Mouse (Mus musculus) left cerebral cortex, adult 2 months (tissue): Measurements from ENCODE around the gene 1600002K03Rik. TPM values are rescaled to one million over a fixed set of nuclear protein-coding genes. Genes with fewer than 3 reads are reported as not detected.
A peak's percentile ranks its signal among the peaks of the same experiment; 100 is the strongest.

Experiments
- DNase-seq, 2 experiments: peaks; one replicate each; pipeline ENCODE4 v3.0.0; 2021 to 2022; ENCODE audit warnings: low spot score in 2 of 2, mixed read lengths in 1 of 2; ENCODE audit errors: extremely low spot score in 1 of 2
- H3K27ac ChIP-seq: fragments of 200-600 bp; 2 replicates; pipeline ENCODE4 v1.8.1; 2022
- H3K4me3 ChIP-seq: fragments of 200-600 bp; 2 replicates; pipeline ENCODE4 v1.8.1; 2022
- CTCF ChIP-seq: fragments of 200-600 bp; IDR thresholded peaks from 2 replicates; pipeline ENCODE4 v1.8.1; 2022; ENCODE audit warnings: antibody characterized with exemption, mild to moderate bottlenecking, moderate library complexity
- intact Hi-C: fragments of 180-260 bp; cut with DNase I; formaldehyde crosslinking; loops from one replicate; pipeline ENCODE4 v1.15.1; 2025
- long read RNA-seq, 2 experiments: library from polyadenylated mRNA; stranded (forward); transcript quantifications; one replicate each; pipeline ENCODE4 v2.0.0; 2021; ENCODE audit warnings: borderline mapping rate in 2 of 2
- total RNA-seq, 2 experiments: library from RNA; stranded (reverse); gene quantifications; 2 replicates each; pipeline ENCODE4 v1.2.3; 2021

Gene 1600002K03Rik
- total RNA-seq, result 1 to 10 TPM; 6.0 to 8.1 TPM
- long read RNA-seq, experiment 1, result 0 reads
- long read RNA-seq, experiment 2, result 0 reads

DNA sequence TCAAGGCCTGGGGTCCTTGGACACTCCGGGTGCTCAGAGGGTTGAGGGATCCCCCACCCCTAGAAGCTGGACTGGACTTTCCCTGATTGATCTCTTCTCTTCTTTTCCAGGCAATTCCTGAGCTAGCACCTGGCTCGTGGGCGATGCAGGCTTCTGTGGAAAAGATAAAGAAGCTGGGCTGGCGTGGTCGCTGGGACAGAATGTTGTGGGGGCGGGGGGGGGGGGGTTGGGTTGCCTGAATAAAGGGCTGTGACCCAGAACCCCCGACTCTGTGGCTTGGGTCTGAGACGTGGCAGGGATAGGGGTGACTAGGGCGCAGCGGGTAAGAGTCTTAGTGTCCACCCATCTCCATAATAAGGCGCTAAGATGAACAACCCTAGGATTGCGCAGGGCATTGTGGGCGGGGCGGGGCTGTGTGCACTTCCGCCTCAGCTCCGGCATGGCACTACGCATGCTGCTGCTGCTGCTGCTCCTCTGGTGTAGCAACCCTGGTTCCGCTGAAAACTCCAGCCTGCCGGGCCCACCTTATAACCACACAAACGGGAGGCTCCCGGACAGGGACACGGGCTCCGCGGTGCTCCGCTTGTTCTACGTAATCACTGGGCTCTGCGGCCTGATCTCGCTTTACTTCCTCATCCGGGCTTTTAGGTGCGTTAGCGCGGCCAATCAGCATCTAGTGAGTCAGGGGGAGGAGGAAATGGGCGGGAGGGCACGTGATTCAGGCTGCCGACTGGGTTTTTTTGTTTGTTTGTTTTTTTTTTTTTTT lies at the start of gene 1600002K03Rik:
1600002K03Rik (plus strand) TSS at position 418 of the 766 bp plus-strand sequence.
- H3K4me3 ChIP-seq, result peak within 1 kb of the TSS; percentile 68
- no peak for TF ChIP-seq CTCF
- intact Hi-C loops, result loop anchor here (10.0 kb wide), 1 partner anchor 202 kb away; no protein-coding TSS in a partner anchor
- peak; percentile 83 to 86 for DNase-seq
- H3K27ac ChIP-seq, result peak within 1 kb of the TSS; percentile 99

- no peak overlapping the region for H3K27ac ChIP-seq
- intact Hi-C loops, result no loop called here
- H3K4me3 ChIP-seq, result no peak overlapping the region
- no peak for TF ChIP-seq CTCF
- no peak for DNase-seq
Measured at GRCm38 (mm10) chr10:80123932-80124562, 48.7 kb upstream of the 1600002K03Rik start.

- no peak overlapping the region for H3K4me3 ChIP-seq
- no peak overlapping the region; the same call in 1 of the 2 replicates for H3K27ac ChIP-seq
- no peak for DNase-seq
- TF ChIP-seq CTCF, result no peak
- intact Hi-C loops, result no loop called here
Measured at GRCm38 (mm10) chr10:80127920-80128319, 44.8 kb upstream of the 1600002K03Rik start.

DNA sequence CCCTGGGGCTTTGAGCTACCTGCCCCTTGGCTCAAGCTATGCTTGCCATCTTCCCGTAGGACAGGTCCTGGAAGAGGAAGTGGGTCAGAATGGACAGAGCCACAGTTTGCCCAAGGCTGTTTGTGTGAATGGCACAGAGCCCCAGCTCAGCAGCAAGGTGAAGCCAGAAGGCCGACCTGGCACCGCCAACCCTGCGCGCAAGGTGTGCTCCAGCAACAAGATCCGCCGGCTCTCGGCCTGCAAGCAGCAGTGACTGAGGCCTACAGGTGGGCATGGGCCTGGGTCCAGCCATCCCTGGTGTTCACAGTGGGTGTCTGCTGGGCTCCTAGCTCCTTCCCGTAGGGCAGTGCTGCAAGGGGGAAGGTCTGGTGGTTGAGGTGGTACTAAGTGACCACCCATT lies 42.9 kb upstream of the 1600002K03Rik start:
- intact Hi-C loops, result no loop called here
- no peak for TF ChIP-seq CTCF
- DNase-seq, result peak in 1 of 2 experiments; percentile 45
- H3K4me3 ChIP-seq, result no peak overlapping the region
- H3K27ac ChIP-seq, result no peak overlapping the region; the same call in 1 of the 2 replicates

DNA sequence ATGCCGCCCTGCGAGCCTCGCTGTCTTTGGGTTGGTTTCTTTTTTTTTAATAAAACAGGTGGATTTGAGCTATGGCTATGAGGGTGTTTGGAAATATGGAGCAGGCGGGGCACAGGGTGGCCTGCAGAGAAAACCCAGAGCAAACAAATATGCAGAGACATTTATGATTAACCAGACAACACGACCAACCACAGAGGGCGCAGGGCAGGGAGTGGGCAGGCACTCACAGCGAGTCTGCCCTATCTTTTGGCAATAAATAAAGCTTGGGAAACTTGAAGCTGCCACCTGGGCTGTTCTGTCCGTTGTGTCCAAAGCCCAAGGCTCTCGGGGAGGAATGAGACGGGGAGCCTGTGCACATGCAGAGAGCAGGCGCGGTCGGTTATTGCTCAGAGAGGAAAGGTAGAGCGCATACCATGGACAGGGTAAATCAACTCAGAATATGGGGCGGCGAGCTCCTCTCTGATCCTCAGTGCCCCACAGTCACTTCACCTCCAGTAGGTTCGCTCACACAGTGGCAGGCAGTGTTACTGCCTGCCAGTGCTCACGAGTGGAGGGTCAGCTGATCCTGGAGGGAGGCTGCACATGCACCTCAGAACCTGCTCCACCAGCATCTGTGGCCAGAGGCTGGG lies 42.2 kb upstream of the 1600002K03Rik start:
- intact Hi-C loops, result no loop called here
- TF ChIP-seq CTCF, result no peak
- H3K27ac ChIP-seq, result no peak overlapping the region
- no peak overlapping the region for H3K4me3 ChIP-seq
- no peak for DNase-seq

GRCm38 (mm10) chr10:80131316-80131951 lies 41.3 kb upstream of the 1600002K03Rik start:
- intact Hi-C loops, result no loop called here
- Histone ChIP-seq H3K4me3 (no peak overlapping the region), H3K27ac (peak overlapping the region; percentile 42)
- DNase-seq, result peak; percentile 60 to 65
- TF ChIP-seq CTCF, result no peak

DNA sequence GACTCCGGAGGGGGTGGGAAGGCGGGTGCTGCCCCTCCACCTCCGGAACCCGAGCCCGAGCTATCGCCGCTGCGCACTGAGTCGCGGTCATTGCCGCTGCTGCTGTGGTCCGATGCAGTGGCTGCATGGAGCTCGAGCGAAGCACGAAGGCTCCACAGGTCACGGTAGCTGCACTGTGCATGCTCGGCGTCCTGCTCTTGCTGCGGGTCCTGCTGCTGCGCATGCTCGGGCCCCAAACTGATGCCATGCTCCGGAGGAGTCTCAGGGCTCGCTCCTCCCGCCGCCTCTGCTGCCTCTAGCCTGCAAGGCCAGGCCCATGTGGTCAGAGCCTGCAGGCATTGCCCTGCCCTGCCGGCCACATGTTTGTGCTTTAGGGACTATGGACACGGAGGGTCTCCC lies 40.8 kb upstream of the 1600002K03Rik start:
- H3K4me3 ChIP-seq, result no peak overlapping the region

DNA sequence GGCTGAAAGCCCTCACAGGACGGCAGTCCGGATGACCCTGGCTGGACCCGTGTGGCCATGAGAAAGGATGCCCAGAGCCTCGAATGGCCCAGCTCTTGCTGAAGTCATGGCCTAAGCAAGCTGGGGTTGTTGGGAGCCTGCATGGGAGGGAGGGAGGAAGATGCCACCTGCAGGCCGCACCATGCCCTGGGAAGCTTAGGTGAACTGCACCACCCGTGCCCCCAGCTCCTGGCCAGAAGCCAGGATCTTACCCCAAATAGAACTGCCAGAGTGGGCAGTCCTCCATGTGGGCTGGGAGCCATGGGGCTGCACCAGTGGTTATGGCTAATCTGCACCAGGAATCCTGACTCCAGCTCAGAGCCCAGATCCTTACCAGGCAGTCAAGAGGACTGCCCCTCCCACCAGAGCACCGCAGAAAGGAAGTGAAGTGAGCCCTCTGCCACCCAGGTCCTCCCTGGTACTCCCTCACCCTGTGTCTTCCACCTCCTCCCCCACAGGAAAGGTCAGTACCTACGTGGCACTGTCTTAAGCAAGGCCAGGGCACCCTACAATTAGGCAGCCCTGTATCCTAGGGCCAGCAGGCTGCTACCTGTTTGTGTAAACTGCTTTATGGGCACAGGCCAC lies 39.4 kb upstream of the 1600002K03Rik start:
- no peak for DNase-seq
- H3K4me3 ChIP-seq, result no peak overlapping the region
- no peak; the same call in 1 of the 2 replicates for TF ChIP-seq CTCF
- intact Hi-C loops, result no loop called here
- peak overlapping the region; percentile 44 for H3K27ac ChIP-seq

More for the DNA sequence above, 40.8 kb upstream of the 1600002K03Rik start:
- H3K27ac ChIP-seq, result peak overlapping the region; percentile 42
- intact Hi-C loops, result no loop called here
- peak in 1 of 2 experiments; percentile 55 for DNase-seq
- TF ChIP-seq CTCF, result no peak

- no peak for TF ChIP-seq CTCF
- Histone ChIP-seq H3K4me3 (no peak overlapping the region), H3K27ac (no peak overlapping the region)
- intact Hi-C loops, result no loop called here
- DNase-seq, result no peak
Measured at GRCm38 (mm10) chr10:80134421-80134820, 38.3 kb upstream of the 1600002K03Rik start.

- DNase-seq, result no peak
- TF ChIP-seq CTCF, result no peak
- intact Hi-C loops, result no loop called here
- Histone ChIP-seq H3K27ac (no peak overlapping the region), H3K4me3 (no peak overlapping the region)
Measured at GRCm38 (mm10) chr10:80135161-80135560, 37.6 kb upstream of the 1600002K03Rik start.

DNA sequence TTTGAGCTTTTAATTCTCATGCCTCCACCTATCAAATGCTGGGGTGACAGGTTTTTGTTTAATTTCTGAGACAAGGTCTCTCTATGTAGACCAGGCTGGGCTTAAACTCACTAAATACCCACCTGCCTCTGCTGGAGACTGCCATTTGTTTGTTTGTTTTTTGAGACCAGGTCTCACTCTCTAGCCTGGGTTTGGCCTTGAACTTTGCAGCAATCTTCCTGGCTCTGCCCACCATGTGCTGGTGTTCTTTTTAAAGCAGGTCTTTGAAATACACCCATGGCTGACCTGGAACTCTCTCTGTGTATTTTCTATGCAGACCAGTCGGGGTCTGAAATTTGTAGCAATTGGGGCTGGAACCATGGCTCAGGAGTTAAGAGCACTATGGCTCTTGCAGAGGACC lies 37.1 kb upstream of the 1600002K03Rik start:
- intact Hi-C loops, result no loop called here
- Histone ChIP-seq H3K27ac (no peak overlapping the region), H3K4me3 (no peak overlapping the region)
- DNase-seq, result no peak
- no peak for TF ChIP-seq CTCF
